Mouse (Mus musculus): Measurements from ENCODE around the gene Ralgapa2.
"Not testable (repeated sequence)": the region's sequence is repeated elsewhere in the genome, so short reads cannot be mapped to it uniquely, and the experiment has no call there.

The Ralgapa2 gene

GRCm38 (mm10) chr2:146496995-146497394 lies 15.1 kb downstream of the Ralgapa2 start:
- DNase-seq = no peak

GRCm38 (mm10) chr2:146495781-146496180 lies 16.4 kb downstream of the Ralgapa2 start:
- no peak for DNase-seq

- DNase-seq = no peak
These were observed 18.7 kb downstream of the Ralgapa2 start for GRCm38 (mm10) chr2:146493354-146493946.

GRCm38 (mm10) chr2:146491830-146492610 lies 20.1 kb downstream of the Ralgapa2 start:
- no peak for DNase-seq

- no peak for DNase-seq
These were observed 21.2 kb downstream of the Ralgapa2 start for GRCm38 (mm10) chr2:146490926-146491325.

GRCm38 (mm10) chr2:146488291-146488690 lies 23.9 kb downstream of the Ralgapa2 start:
- DNase-seq = peak; percentile 11

GRCm38 (mm10) chr2:146482859-146483258 lies 29.3 kb downstream of the Ralgapa2 start:
- DNase-seq = no peak

GRCm38 (mm10) chr2:146477491-146477890 lies 34.7 kb downstream of the Ralgapa2 start:
- no peak for DNase-seq

GRCm38 (mm10) chr2:146476428-146476972 lies 35.6 kb downstream of the Ralgapa2 start:
- no peak for DNase-seq

GRCm38 (mm10) chr2:146476001-146476400 lies 36.1 kb downstream of the Ralgapa2 start:
- no peak for DNase-seq

- DNase-seq = no peak
These were observed 41.2 kb downstream of the Ralgapa2 start for GRCm38 (mm10) chr2:146470947-146471346.

- DNase-seq = peak; percentile 43
These were observed 42.3 kb downstream of the Ralgapa2 start for GRCm38 (mm10) chr2:146469707-146470420.

GRCm38 (mm10) chr2:146468898-146469297 lies 43.2 kb downstream of the Ralgapa2 start:
- no peak for DNase-seq

- no peak for DNase-seq
These were observed 44.1 kb downstream of the Ralgapa2 start for GRCm38 (mm10) chr2:146468016-146468415.

GRCm38 (mm10) chr2:146466811-146467210 lies 45.3 kb downstream of the Ralgapa2 start:
- not testable (repeated sequence) for DNase-seq

- no peak for DNase-seq
These were observed 54.6 kb downstream of the Ralgapa2 start for GRCm38 (mm10) chr2:146457494-146457893.

- DNase-seq = no peak
These were observed 55.5 kb downstream of the Ralgapa2 start for GRCm38 (mm10) chr2:146456612-146457011.

GRCm38 (mm10) chr2:146456062-146456461 lies 56.1 kb downstream of the Ralgapa2 start:
- DNase-seq = no peak

GRCm38 (mm10) chr2:146444009-146444408 lies 68.1 kb downstream of the Ralgapa2 start:
- no peak for DNase-seq

GRCm38 (mm10) chr2:146443291-146443875 lies 68.8 kb downstream of the Ralgapa2 start:
- DNase-seq = peak; percentile 39

GRCm38 (mm10) chr2:146441711-146442110 lies 70.4 kb downstream of the Ralgapa2 start:
- DNase-seq = no peak

- DNase-seq = no peak
These were observed 83.4 kb downstream of the Ralgapa2 start for GRCm38 (mm10) chr2:146428751-146429150.

- DNase-seq = no peak
These were observed 84.8 kb downstream of the Ralgapa2 start for GRCm38 (mm10) chr2:146427380-146427779.

All from lung, postnatal 10 days (tissue).